Mouse (Mus musculus) adrenal gland, postnatal 36 days (tissue): ENCODE results near the gene Cd200. TPM values are rescaled to one million over a fixed set of nuclear protein-coding genes. Genes with fewer than 3 reads are reported as not detected.

Experiments used
- DNase-seq, 2 experiments: peaks; one replicate each; pipeline ENCODE4 v3.0.0; 2021; ENCODE audit warnings: mixed read lengths in 1 of 2
- total RNA-seq, 2 experiments: library from RNA; stranded (reverse); gene quantifications; 2 replicates each; pipeline ENCODE4 v1.2.3; 2021

Cd200 gene
- total RNA-seq, 2 experiments from 2014 or later = 54.4 to 84.0 TPM

GRCm38 (mm10) chr16:45336478-45336877 is 72.4 kb downstream of the Cd200 start:
- no peak for DNase-seq

GRCm38 (mm10) chr16:45334891-45335290 is 74.0 kb downstream of the Cd200 start:
- no peak for DNase-seq

- DNase-seq = no peak
Observed at GRCm38 (mm10) chr16:45334376-45334765, 74.5 kb downstream of the Cd200 start.

- DNase-seq = no peak
Observed at GRCm38 (mm10) chr16:45333678-45334375, 75.0 kb downstream of the Cd200 start.

- DNase-seq = no peak
Observed at GRCm38 (mm10) chr16:45332591-45332990, 76.3 kb downstream of the Cd200 start.

Other genes with a start within 250 kb of the Cd200 start
- gene Btla, start 184.7 kb downstream of the Cd200 start, total RNA-seq = under 1 TPM; 0.30 TPM
- not detected for gene Gm609, start 83.9 kb upstream of the Cd200 start, total RNA-seq
- gene Gm17783, start 123.0 kb upstream of the Cd200 start, total RNA-seq = not detected
- not detected for gene Slc9c1, start 126.3 kb upstream of the Cd200 start, total RNA-seq
- under 1 TPM in 1 of 2 experiments, not detected in 1; 0.10 TPM for gene Gcsam, start 201.3 kb upstream of the Cd200 start, total RNA-seq
- gene BC016579, start 245.0 kb upstream of the Cd200 start, total RNA-seq = under 1 TPM; 0.16 to 0.20 TPM